Mouse (Mus musculus) liver, embryonic 15.5 days (tissue): ENCODE measurements around the gene Urad. TPM values are rescaled to one million over a fixed set of nuclear protein-coding genes. Genes with fewer than 3 reads are reported as not detected.
A peak's percentile ranks its signal among the peaks of the same experiment; 100 is the strongest.

Experiments used
- ATAC-seq: fragments of 200-750 bp; cut with Nextera tagmentation; 2 replicates; pipeline ENCODE4 v1.8.0; 2017; ENCODE audit warnings: moderate number of reproducible peaks, mild to moderate bottlenecking, moderate library complexity; ENCODE audit not compliant: insufficient read depth
- H3K27ac ChIP-seq: fragments of 300-500 bp; sonication (generic); replicated peaks from 2 replicates; pipeline ENCODE4 v1.5.1; 2015; ENCODE audit warnings: mild to moderate bottlenecking, inconsistent platforms
- H3K27me3 ChIP-seq: fragments of 300-500 bp; sonication (generic); 2 replicates; pipeline ENCODE4 v1.6.1; 2015; ENCODE audit warnings: mild to moderate bottlenecking, inconsistent platforms
- H3K36me3 ChIP-seq: fragments of 300-500 bp; sonication (generic); replicated peaks from 2 replicates; pipeline ENCODE4 v1.6.1; 2015; ENCODE audit warnings: moderate library complexity, mild to moderate bottlenecking, inconsistent platforms
- H3K4me1 ChIP-seq: fragments of 300-500 bp; sonication (generic); replicated peaks from 2 replicates; pipeline ENCODE4 v1.6.1; 2015; ENCODE audit warnings: inconsistent platforms
- H3K4me2 ChIP-seq: fragments of 300-500 bp; sonication (generic); 2 replicates; pipeline ENCODE4 v1.6.1; 2015; ENCODE audit warnings: moderate library complexity, mild to moderate bottlenecking, inconsistent platforms
- H3K4me3 ChIP-seq: fragments of 300-500 bp; sonication (generic); replicated peaks from 2 replicates; pipeline ENCODE4 v1.5.1; 2015; ENCODE audit warnings: mild to moderate bottlenecking, inconsistent platforms
- H3K9ac ChIP-seq: fragments of 300-500 bp; sonication (generic); 2 replicates; pipeline ENCODE4 v1.6.1; 2015; ENCODE audit warnings: moderate library complexity, mild to moderate bottlenecking, inconsistent platforms
- H3K9me3 ChIP-seq: fragments of 300-500 bp; sonication (generic); replicated peaks from 2 replicates; pipeline ENCODE4 v1.6.1; 2016; ENCODE audit warnings: inconsistent platforms
- WGBS: fragments of 180-500 bp; shearing (Covaris S2); methylation state at CpG from one replicate; pipeline ENCODE4 v1.1.7; 2015; ENCODE audit warnings: mixed read lengths; ENCODE audit not compliant: insufficient replicate concordance; 5-methylcytosine and 5-hydroxymethylcytosine counted together
- polyA plus RNA-seq: library from polyadenylated mRNA; unstranded; fragments of >200 nt; fragmentation: Nextera tagmentation; extraction: Ambion mirVana; gene quantifications from 2 replicates; pipeline ENCODE4 v1.2.1, GENCODE M21; 2015

Urad gene
- 1.0 and 1.5 TPM in 2 replicates for polyA plus RNA-seq

DNA sequence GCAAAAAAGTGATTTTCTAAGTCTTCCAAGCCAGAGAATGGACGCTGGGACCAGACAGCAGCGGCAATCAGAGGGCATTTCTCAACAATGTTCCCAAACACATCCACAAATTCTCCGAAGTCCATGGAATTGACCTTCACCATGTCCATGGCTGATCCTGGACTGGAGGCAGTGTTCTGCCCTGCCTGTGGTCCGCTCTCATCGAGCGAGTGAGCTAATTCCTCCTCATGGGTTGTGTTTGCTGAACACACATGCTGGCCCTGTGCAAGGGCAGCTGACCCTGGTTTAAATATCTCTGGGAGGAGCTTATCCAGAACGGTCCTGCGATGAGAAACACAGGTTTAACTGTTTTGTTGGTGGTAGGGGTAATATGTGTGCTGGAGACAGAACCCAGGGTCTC lies at the start of gene Urad:
Gene Urad (minus strand): TSS at position 258 of the 400 bp plus-strand sequence.
- H3K4me3 ChIP-seq, result no peak within 1 kb of the TSS
- H3K36me3 ChIP-seq, result no peaks in the 10 kb centered on the region
- H3K9me3 ChIP-seq, result no peaks in the 10 kb centered on the region
- H3K4me1 ChIP-seq, result 0 out of 2 replicates have a peak, but pooled peaks cover 10% of the 10 kb centered on the region
- no peak within 1 kb of the TSS for H3K9ac ChIP-seq
- 0 out of 2 replicates have a peak within 1 kb of the TSS, but pooled peaks have one; percentile 14 for H3K27ac ChIP-seq
- peaks cover 37% of the 10 kb centered on the region for H3K27me3 ChIP-seq
- H3K4me2 ChIP-seq, result peak within 1 kb of the TSS; percentile 18; the same call in 1 of the 2 replicates
- ATAC-seq, result peak; percentile 78
- WGBS, result 50% methylated on average over 8 of the region's 8 CpGs

DNA sequence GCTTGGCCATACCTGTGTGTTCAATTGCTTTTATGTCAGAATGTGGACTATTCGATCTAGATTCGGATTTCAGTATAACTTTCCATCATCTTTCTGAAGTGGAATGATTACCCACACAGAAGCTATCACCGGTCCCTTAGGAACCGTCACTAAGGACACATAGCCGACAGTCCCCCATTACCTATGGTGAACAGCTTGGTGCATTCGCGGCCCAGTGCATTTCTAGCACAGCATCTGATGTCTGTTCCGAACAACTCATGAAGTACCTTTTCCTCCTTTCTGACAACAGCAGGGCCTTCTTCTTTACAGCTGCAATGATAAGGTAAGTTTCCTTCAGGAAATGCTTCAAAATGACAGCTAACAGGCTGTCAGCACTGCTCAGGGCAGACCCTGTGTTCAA lies 48.0 kb upstream of the Urad start:
- Histone ChIP-seq H3K9me3 (no peaks in the 10 kb centered on the region), H3K27me3 (peaks cover 5% of the 10 kb centered on the region; the same call in 1 of the 2 replicates), H3K4me3 (no peak overlapping the region), H3K36me3 (no peaks in the 10 kb centered on the region), H3K9ac (no peak overlapping the region), H3K4me1 (no peaks in the 10 kb centered on the region), H3K4me2 (no peak overlapping the region), H3K27ac (no peak overlapping the region)
- no peak for ATAC-seq
- WGBS, result 67% methylated on average over 8 of the region's 8 CpGs

DNA sequence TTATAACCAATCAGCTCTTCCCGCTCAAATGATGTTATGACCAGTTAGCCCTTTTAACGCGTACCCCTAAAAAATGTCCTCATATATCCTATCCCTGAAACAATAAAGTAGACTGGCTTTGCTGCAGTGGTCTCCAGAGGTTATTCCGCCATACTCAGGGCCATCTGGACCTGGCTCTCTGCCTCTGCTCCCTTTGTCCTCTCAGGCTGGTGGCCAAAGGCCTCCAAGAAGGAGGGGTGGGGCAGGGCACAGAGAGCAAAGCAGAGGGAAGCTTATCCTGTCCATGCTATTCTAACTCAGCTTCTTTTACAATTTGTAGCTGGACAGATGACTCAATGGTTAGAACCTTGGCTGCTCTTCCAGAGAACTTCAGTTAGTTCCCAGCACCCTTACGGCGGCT lies 46.0 kb upstream of the Urad start:
- H3K9ac ChIP-seq, result no peak overlapping the region
- H3K4me2 ChIP-seq, result no peak overlapping the region
- H3K36me3 ChIP-seq, result no peaks in the 10 kb centered on the region
- peaks cover 5% of the 10 kb centered on the region; the same call in 1 of the 2 replicates for H3K27me3 ChIP-seq
- no peaks in the 10 kb centered on the region for H3K9me3 ChIP-seq
- no peak overlapping the region for H3K27ac ChIP-seq
- WGBS, result 77% methylated on average over 6 of the region's 6 CpGs
- no peaks in the 10 kb centered on the region for H3K4me1 ChIP-seq
- no peak for ATAC-seq
- H3K4me3 ChIP-seq, result no peak overlapping the region

DNA sequence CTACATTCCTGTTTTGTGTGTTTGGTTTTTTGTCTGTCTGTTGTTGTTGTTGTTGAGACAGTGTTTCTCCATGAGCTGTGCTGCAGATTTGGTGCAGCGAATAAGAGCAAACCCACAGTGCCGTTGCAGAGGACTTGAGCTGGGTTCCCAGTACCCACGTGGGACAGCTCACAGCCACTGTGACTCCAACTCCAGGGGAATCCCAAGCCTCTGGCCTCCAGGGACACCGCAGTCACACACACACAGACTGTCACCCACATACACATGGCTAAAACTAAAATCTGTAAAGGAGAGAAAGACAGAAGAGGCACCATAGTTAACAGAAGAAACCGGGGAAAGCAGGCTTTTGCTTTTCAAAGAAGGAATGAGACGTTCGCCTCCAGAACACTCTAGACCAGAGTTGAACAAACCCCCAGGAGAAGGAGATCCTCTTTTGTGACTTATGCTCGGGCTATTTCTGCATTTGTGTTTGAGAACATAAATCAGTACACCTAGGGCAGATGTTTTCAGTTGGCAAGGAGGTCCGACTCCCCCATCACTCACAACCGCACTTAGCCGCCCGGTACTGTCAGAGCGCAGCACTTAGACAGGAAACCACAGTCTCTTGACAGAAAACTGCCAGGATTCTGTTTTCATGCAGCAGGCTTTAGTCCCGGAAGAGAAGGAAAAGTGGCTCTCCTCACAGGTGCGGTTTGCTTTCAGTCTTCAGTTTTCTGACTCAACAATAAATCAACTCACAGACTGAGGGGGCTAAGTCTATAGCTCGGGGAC lies 43.9 kb upstream of the Urad start:
- no peaks in the 10 kb centered on the region for H3K4me1 ChIP-seq
- no peaks in the 10 kb centered on the region for H3K9me3 ChIP-seq
- H3K27ac ChIP-seq, result no peak overlapping the region
- H3K27me3 ChIP-seq, result peaks cover 5% of the 10 kb centered on the region; the same call in 1 of the 2 replicates
- WGBS, result 14% methylated on average over 16 of the region's 16 CpGs
- H3K36me3 ChIP-seq, result no peaks in the 10 kb centered on the region
- H3K4me2 ChIP-seq, result no peak overlapping the region
- H3K9ac ChIP-seq, result no peak overlapping the region
- ATAC-seq, result no peak
- no peak overlapping the region for H3K4me3 ChIP-seq

DNA sequence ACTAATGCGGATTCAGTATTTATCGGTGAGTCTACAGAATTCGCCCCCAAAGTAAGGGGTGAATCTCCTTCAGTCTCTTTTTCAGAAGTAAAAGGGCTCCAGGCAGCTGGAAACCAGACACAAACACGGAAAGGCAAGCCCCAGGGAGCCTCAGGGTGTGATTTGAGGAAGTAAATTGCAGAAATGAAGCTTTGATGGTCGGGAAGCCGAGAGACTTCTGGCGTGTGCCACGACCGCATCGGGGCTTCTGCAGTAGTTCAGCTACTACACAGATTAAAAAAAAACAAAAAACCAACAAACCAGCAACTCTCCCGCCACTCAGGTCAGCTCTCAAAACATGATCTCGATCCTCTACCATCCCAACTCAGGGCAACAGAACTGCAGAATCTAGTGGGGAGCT lies 40.8 kb upstream of the Urad start:
- Histone ChIP-seq H3K4me1 (no peaks in the 10 kb centered on the region), H3K27ac (no peak overlapping the region), H3K9ac (no peak overlapping the region), H3K9me3 (no peaks in the 10 kb centered on the region), H3K4me2 (no peak overlapping the region), H3K4me3 (no peak overlapping the region), H3K36me3 (no peaks in the 10 kb centered on the region), H3K27me3 (peaks cover 5% of the 10 kb centered on the region; the same call in 1 of the 2 replicates)
- 24% methylated on average over 12 of the region's 12 CpGs for WGBS
- no peak for ATAC-seq

DNA sequence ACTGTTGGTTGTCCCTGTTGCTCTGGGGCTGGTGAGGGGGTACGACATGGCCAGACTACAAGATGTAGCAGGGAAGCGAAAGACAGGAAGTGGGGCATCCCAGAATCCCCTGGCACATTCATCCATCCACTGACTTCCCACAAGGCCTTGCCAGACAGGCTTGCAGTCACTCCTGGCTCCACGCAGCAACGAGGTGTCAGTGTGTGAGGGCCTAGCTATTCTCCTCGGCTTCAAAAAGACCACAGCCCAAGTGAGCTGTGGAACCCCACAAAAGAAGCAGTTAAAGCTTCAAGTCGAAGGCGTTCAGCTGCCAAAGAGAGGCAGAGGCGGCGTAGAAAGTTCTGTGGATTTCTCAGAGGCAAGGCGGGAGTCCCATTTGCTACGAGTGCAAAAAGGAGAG lies 36.2 kb upstream of the Urad start:
- H3K36me3 ChIP-seq, result no peaks in the 10 kb centered on the region
- no peaks in the 10 kb centered on the region for H3K4me1 ChIP-seq
- H3K9ac ChIP-seq, result no peak overlapping the region
- H3K9me3 ChIP-seq, result no peaks in the 10 kb centered on the region
- WGBS, result 72% methylated on average over 11 of the region's 11 CpGs
- no peak for ATAC-seq
- H3K4me2 ChIP-seq, result no peak overlapping the region
- no peak overlapping the region for H3K27ac ChIP-seq
- no peak overlapping the region for H3K4me3 ChIP-seq
- H3K27me3 ChIP-seq, result no peaks in the 10 kb centered on the region

DNA sequence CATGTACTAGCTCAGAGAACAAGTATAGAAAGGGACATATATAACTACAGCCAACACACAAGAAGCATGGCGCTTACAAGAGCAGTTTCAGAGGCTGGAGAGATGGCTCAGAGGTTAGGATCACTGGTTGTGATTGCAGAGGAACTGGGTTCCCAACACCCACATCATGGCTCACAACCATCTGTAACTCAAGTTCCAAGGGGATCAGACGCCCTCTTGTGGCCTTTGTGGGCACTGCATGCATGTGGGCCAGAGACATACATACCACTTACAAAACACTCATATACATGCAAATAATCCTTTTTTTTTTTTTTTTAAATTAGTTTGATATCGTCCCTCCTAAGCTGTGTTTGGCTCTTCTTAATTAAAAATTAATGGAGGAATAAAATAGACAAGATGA lies 35.3 kb upstream of the Urad start:
- Histone ChIP-seq H3K4me2 (no peak overlapping the region), H3K9me3 (no peaks in the 10 kb centered on the region), H3K9ac (no peak overlapping the region), H3K4me3 (no peak overlapping the region), H3K27ac (no peak overlapping the region), H3K4me1 (no peaks in the 10 kb centered on the region), H3K27me3 (no peaks in the 10 kb centered on the region), H3K36me3 (no peaks in the 10 kb centered on the region)
- no peak for ATAC-seq
- 40% methylated on average over 3 of the region's 3 CpGs for WGBS

DNA sequence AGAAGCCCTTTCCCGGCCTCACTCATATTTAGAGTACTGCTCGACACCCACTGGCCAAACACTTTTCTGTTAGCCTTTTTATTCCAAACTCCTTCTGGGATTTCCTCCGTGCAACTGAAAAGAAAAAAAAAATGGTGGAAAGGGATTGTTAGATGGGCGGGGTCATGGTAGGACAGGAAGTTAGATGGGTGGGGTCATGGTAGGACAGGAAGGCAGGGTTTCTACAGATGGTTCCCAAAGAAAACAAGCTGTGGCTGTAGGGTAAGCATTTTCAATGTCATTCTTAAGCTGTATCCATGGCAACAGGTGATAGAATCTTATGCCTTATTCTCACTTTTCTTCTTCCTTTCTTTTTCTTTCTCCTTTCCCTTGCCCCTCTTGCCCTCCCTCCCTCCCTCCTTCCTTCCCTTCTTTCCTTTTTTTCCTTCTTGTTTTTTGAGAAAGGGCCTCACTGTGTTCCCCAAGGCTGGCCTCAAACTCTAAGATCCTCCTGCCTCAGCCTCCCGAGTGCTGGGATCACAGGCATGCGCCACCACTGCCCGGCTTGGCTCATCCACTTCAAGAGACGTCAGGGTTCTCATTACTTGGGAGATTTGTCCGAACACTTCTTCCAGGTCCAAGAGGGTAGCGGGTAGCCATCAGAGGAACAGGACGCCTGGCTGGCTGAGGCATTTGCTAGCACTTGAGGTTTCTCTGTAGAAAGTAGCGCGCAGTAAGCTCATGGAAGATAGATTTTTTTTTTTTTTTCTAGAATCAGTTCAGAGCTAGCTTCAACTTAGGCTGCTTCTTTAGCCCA lies 34.2 kb upstream of the Urad start:
- H3K9ac ChIP-seq, result no peak overlapping the region

DNA sequence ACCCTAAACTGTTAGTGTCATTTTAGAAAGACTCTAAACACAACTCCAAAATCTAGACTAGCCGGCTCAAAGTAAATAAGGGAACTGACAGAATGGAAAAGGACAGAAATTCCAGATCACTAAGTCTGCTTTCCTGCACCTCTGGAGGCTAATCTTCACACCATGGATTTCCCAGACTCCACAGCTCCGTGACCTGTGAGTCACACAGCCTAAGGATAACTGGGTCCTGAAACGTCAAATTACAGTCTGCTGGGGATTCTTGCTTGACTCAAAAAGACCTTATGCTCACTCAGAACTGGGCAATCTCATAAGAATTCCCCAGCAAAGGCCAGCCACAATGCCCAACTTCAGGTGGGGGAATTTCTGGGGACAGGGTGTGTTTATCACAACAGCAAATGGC lies 33.5 kb upstream of the Urad start:
- no peaks in the 10 kb centered on the region for H3K4me1 ChIP-seq

More for the DNA sequence above, 34.2 kb upstream of the Urad start:
- H3K27ac ChIP-seq, result no peak overlapping the region
- H3K36me3 ChIP-seq, result no peaks in the 10 kb centered on the region
- no peaks in the 10 kb centered on the region for H3K9me3 ChIP-seq
- no peaks in the 10 kb centered on the region for H3K27me3 ChIP-seq
- 73% methylated on average over 13 of the region's 13 CpGs for WGBS
- no peak for ATAC-seq
- H3K4me3 ChIP-seq, result no peak overlapping the region
- H3K4me1 ChIP-seq, result no peaks in the 10 kb centered on the region
- H3K4me2 ChIP-seq, result no peak overlapping the region

DNA sequence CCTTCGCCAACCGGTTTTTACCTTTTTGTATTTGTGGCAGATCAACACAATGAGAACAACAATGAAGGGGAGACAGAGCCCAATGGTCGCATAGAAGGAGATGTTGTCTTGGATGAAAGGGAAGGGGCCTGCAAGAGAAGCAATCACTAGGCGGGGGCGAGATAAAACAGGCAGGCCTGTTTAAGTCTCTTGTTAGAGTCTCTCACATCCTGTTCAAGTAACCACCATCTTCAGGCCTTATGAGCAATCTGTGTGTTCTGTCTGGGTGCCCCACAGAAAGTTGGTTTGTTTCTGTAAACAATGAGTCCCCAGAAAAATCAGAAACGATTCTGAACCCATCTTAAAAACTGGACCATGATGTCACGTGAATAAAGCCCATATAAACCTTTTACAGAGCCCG lies 32.7 kb upstream of the Urad start:
- no peak for ATAC-seq
- Histone ChIP-seq H3K4me1 (no peaks in the 10 kb centered on the region), H3K36me3 (no peaks in the 10 kb centered on the region), H3K4me3 (no peak overlapping the region), H3K4me2 (no peak overlapping the region), H3K9me3 (no peaks in the 10 kb centered on the region), H3K27me3 (no peaks in the 10 kb centered on the region), H3K27ac (no peak overlapping the region), H3K9ac (no peak overlapping the region)
- 56% methylated on average over 8 of the region's 8 CpGs for WGBS

More for the DNA sequence above, 33.5 kb upstream of the Urad start:
- 58% methylated on average over 3 of the region's 3 CpGs for WGBS
- Histone ChIP-seq H3K27ac (no peak overlapping the region), H3K9ac (no peak overlapping the region), H3K4me2 (no peak overlapping the region), H3K9me3 (no peaks in the 10 kb centered on the region), H3K27me3 (no peaks in the 10 kb centered on the region), H3K4me3 (no peak overlapping the region), H3K36me3 (no peaks in the 10 kb centered on the region)
- ATAC-seq, result no peak

DNA sequence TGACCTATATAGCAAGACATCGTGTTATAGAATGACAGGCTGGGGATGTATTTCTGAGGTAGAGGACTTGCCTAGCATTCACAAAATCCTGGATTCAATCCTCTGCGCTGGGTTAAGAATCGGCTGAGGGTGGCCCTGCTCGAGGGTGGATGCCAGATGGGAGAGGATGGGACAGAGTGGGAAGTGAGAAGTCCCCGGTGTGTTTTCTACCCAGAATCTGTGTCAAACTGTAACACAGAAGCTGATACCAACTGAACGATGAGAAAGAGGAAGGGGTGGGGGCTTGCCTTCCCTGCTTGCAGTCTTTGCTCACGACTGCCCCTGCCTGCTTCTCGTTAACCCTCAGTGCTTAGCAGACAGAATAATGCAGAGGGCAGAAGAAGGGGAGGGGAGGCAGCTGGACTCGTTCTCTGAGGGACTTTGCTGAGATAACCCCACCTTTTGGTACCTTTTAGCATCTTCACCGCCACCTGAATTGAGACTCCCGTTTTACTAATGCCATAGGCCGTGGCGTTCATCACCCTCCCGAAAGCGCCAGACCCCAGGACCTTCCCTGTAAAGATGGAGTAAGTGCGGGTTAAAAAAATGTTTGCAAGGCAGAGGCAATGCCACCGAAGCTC lies 32.0 kb upstream of the Urad start:
- Histone ChIP-seq H3K4me3 (no peak overlapping the region), H3K9ac (no peak overlapping the region), H3K4me2 (no peak overlapping the region), H3K9me3 (no peaks in the 10 kb centered on the region), H3K36me3 (no peaks in the 10 kb centered on the region), H3K27ac (no peak overlapping the region), H3K27me3 (no peaks in the 10 kb centered on the region), H3K4me1 (no peaks in the 10 kb centered on the region)
- WGBS, result 45% methylated on average over 17 of the region's 17 CpGs
- no peak for ATAC-seq
